ENCODE assay signal across 28 mouse cellular contexts in genomic region chr2:61807781-61808180, GRCm38 (mm10). TPM values are rescaled to one million over a fixed set of nuclear protein-coding genes. Genes with fewer than 3 reads are reported as not detected.
DNase-seq lines count a peak whose midpoint lies in the region; ATAC-seq and TF ChIP-seq lines count a peak whose summit lies in the region.
"Had no signal": no experiment of that assay in that cellular context is flagged by ENCODE, and none has a peak within 500 bp of the region (broad histone marks: within the 10 kb centered on the region; RNA-seq: fewer than 3 reads in every experiment).

No protein-coding gene starts in this region.

- 0 out of 2 replicates have a peak, but pooled peaks cover 10% of the 10 kb centered on the region for H3K36me3 ChIP-seq in forebrain, embryonic 14.5 days (ENCODE audit: control insufficient read depth, insufficient read depth, low read length)
- H3K36me3 ChIP-seq: embryonic facial prominence, embryonic 15.5 days; heart, embryonic 13.5 days; kidney, embryonic 15.5 days; limb, embryonic 12.5 days; liver, embryonic 15.5 days; midbrain, embryonic 13.5 days; neural tube, embryonic 15.5 days had no signal

- WGBS in forebrain, embryonic 14.5 days = 13% methylated on average over 2 of the region's 2 CpGs

- intact Hi-C loops in left cerebral cortex, adult 2 months (cut with DNase I) = no loop called here
- intact Hi-C loops in left cerebral cortex, postnatal 14 days (cut with DNase I) = loop anchor here (2.0 to 5.0 kb wide), 2 partner anchors 95 to 651 kb away; partner anchors contain the start of gene Psmd14

- peaks cover 40% of the 10 kb centered on the region for H3K27me3 ChIP-seq in forebrain, embryonic 14.5 days (replicated peaks; ENCODE audit: control insufficient read depth, insufficient read depth, low read length)

- TF ChIP-seq POLR2A in cortical plate, adult 2 months (IDR thresholded peaks at IDR 0.05; ENCODE audit: extremely low read depth, insufficient read depth, low read length) = no peak

- DNase-seq in left cerebral cortex, adult 2 months (ENCODE audit: extremely low spot score in 1 of 2, low spot score in 2 of 2) = no peak
- no peak for DNase-seq in left cerebral cortex, postnatal 14 days (ENCODE audit: low spot score in 2 of 2)
- no peak for DNase-seq in forebrain, embryonic 14.5 days (ENCODE audit: low spot score)
- DNase-seq in naive thymus-derived CD4-positive, alpha-beta T cell, adult 2 months (ENCODE audit: low read depth) = peak; percentile 8
- no peak for DNase-seq in heart, adult 9 months (ENCODE audit: low spot score in 2 of 2)
- DNase-seq: cerebellum, adult 8-10 months; thymus, adult 18-20 months had no signal

- peak overlapping the region; percentile 87 for H3K27ac ChIP-seq in left cerebral cortex, adult 2 months
- 0 out of 2 replicates have a peak overlapping the region, but pooled peaks have one; percentile 80 for H3K27ac ChIP-seq in cortical plate, adult 2 months (ENCODE audit: insufficient read depth, low read length)
- H3K27ac ChIP-seq in forebrain, embryonic 14.5 days (ENCODE audit: low read depth, low read length) = peak overlapping the region; percentile 98
- H3K27ac ChIP-seq: embryonic facial prominence, embryonic 15.5 days; heart, adult 2 months; heart, embryonic 13.5 days; hindbrain, embryonic 14.5 days; kidney, embryonic 15.5 days; limb, embryonic 12.5 days; liver, embryonic 15.5 days; midbrain, embryonic 13.5 days; neural tube, embryonic 15.5 days; stomach, postnatal 0 days had no signal

- peak overlapping the region; percentile 90 for H3K4me2 ChIP-seq in forebrain, embryonic 14.5 days (ENCODE audit: low read length)
- H3K4me2 ChIP-seq: hindbrain, embryonic 14.5 days; liver, embryonic 15.5 days; lung, embryonic 14.5 days; neural tube, embryonic 15.5 days had no signal

- no peaks in the 10 kb centered on the region for H3K9me3 ChIP-seq in forebrain, embryonic 14.5 days (replicated peaks; ENCODE audit: control insufficient read depth, low read length)
- H3K9me3 ChIP-seq: embryonic facial prominence, embryonic 15.5 days; heart, embryonic 13.5 days; kidney, embryonic 15.5 days; limb, embryonic 12.5 days; liver, embryonic 15.5 days; megakaryocyte, embryonic 14.5 days; midbrain, embryonic 13.5 days; neural tube, embryonic 15.5 days had no signal

- no peak for ATAC-seq in forebrain, embryonic 14.5 days
- ATAC-seq in granulocyte monocyte progenitor cell, adult 5-6 weeks (replicated peaks; ENCODE audit: poor library complexity, severe bottlenecking) = no peak
- ATAC-seq: activated CD4-positive, CD25-positive, alpha-beta regulatory T cell, adult 4 months had no signal

- TF ChIP-seq CTCF in left cerebral cortex, adult 2 months (IDR thresholded peaks at IDR 0.05) = no peak
- TF ChIP-seq CTCF in cortical plate, adult 2 months (IDR thresholded peaks at IDR 0.05; ENCODE audit: extremely low read depth, insufficient read depth, low read length) = no peak

- H3K4me1 ChIP-seq in cortical plate, adult 2 months (ENCODE audit: control insufficient read depth, insufficient read depth, low read length) = no peaks in the 10 kb centered on the region
- peaks cover 3% of the 10 kb centered on the region for H3K4me1 ChIP-seq in forebrain, embryonic 14.5 days (ENCODE audit: control insufficient read depth, insufficient read depth, low read length)

- peak overlapping the region; percentile 50 for H3K4me3 ChIP-seq in left cerebral cortex, adult 2 months
- peak overlapping the region; percentile 88; the same call in 1 of the 2 replicates for H3K4me3 ChIP-seq in cortical plate, adult 2 months (ENCODE audit: insufficient read depth, low read length)
- peak overlapping the region; percentile 51 for H3K4me3 ChIP-seq in forebrain, embryonic 14.5 days (ENCODE audit: low read depth, low read length)
- H3K4me3 ChIP-seq: heart, adult 2 months; liver, embryonic 15.5 days; neural tube, embryonic 15.5 days had no signal

- peak overlapping the region; percentile 87 for H3K9ac ChIP-seq in forebrain, embryonic 14.5 days (ENCODE audit: low read length)
- H3K9ac ChIP-seq: embryonic facial prominence, embryonic 15.5 days; heart, embryonic 13.5 days; hindbrain, embryonic 14.5 days; kidney, embryonic 15.5 days; limb, embryonic 12.5 days; liver, embryonic 15.5 days; lung, embryonic 14.5 days; neural tube, embryonic 15.5 days had no signal

RNA-seq across cellular contexts. Expression of gene Tbr1, which starts 5.1 kb away (rescaled TPM):
- 100 to 1,000 TPM; 116 to 131 TPM for total RNA-seq in left cerebral cortex, adult 2 months (2021)
- total RNA-seq in left cerebral cortex, postnatal 14 days (2021) = 100 to 1,000 TPM; 110 to 113 TPM
- 75.5 and 76.3 TPM in 2 replicates for polyA plus RNA-seq in cortical plate, adult 2 months (2012; rRNA removed)
- polyA plus RNA-seq in forebrain, embryonic 14.5 days (2014; fragmentation: Nextera tagmentation; extraction: Ambion mirVana) = 46.3 and 47.2 TPM in 2 replicates
- 0.49 TPM in 1 of 2 replicates, not detected in the other for total RNA-seq in granulocyte monocyte progenitor cell, adult 5-6 weeks (2014; fragmentation: Nextera tagmentation)
- not detected in 2 replicates for total RNA-seq in granulocyte monocyte progenitor cell, adult 5-6 weeks (2017)
- total RNA-seq: adrenal gland, adult 2 months; gastrocnemius, adult 18-20 months; gastrocnemius, postnatal 36 days; heart, postnatal 10 days; liver, adult 2 months; monocyte, adult 5-6 weeks had no signal
- polyA plus RNA-seq: activated CD4-positive, CD25-positive, alpha-beta regulatory T cell, adult 4 months; heart, adult 2 months; kidney, embryonic 15.5 days; liver, adult 2 months; stomach, postnatal 0 days had no signal

Comparison
In these comparisons a context has a peak if more than half of its experiments do, and no peak if none do; other contexts are left out.
1. RNA of gene Tbr1, which starts 5.1 kb away (total RNA-seq): 116 to 131 TPM in left cerebral cortex, adult 2 months and 110 to 113 TPM in left cerebral cortex, postnatal 14 days; 0.49 TPM in granulocyte monocyte progenitor cell, adult 5-6 weeks; every median in the first group is over 10 times any median in the second.
2. Peak in every context shown above with its lines, with median percentiles within 50 percentile points of each other: H3K27ac ChIP-seq and H3K4me3 ChIP-seq.